Mouse (Mus musculus) heart, adult 9 months (tissue): ENCODE measurements around the gene Dxo.

ENCODE experiments used
- DNase-seq, 2 experiments: peaks; one replicate each; pipeline ENCODE4 v3.0.0; 2022; ENCODE audit warnings: low spot score in 2 of 2

The Dxo gene

DNA sequence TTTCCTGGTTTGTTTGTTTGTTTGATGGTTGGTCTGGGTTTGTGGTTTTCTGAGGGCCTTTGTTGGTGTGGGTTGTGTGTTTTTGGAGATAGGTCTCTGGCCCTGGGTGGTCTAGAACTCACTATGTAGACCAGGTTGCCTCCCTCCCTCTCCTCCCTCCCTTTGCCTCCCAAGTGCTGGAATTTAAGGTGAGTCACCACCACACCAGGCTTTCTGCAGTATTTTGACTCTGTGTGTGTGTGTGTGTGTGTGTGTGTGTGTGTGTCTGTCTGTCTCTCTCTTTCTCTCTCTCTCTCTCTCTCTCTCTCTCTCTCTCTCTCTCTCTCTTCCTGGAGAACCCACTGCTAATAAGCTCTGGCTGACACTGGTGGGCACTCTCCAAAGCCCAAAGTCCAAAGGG is 44.3 kb downstream of the Dxo start:
- DNase-seq, result no peak

DNA sequence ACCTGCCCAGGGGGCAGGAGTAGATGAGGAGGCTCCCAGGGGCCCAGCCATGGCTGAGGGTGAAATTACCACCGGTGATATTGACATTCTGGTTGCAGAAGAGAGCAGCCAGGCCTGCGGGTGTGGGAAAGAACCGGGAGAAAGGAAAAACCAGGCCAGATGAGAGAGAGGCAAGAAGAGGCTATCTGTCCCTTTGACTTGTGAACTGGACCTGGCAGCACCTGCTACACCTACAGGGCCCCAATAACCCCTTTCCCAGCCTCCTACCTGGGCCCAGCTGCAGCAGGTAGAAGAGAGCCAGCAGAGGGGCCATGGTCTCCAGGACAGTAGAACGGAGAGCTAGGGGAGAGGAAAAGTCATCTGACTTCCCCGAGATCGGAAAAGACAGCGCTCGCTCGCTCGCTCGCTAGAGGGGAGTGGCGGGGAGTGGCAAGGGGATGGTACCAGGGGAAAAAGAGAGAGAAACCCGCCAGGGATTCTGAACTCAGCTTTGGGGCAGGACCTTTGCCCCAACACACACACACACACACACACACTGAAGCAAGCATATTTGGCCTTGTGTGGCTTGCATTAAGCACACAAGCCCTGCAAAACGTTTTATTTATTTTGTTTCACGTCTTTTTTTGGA is 45.0 kb downstream of the Dxo start, which contains the start of gene Gm20547:
Gene Gm20547, minus strand, starts transcription at position 360 of the 628 bp plus-strand sequence.
- DNase-seq, result no peak

- DNase-seq, result no peak
These were observed 46.5 kb downstream of the Dxo start for GRCm38 (mm10) chr17:34883332-34883731.

GRCm38 (mm10) chr17:34884704-34885103 is 47.9 kb downstream of the Dxo start:
- DNase-seq, result no peak

GRCm38 (mm10) chr17:34885615-34886014 is 48.8 kb downstream of the Dxo start:
- no peak for DNase-seq

- no peak for DNase-seq
These were observed 51.1 kb downstream of the Dxo start for GRCm38 (mm10) chr17:34887942-34888341.
